Mouse (Mus musculus): ENCODE data around the gene Gtse1. TPM values are rescaled to one million over a fixed set of nuclear protein-coding genes. Genes with fewer than 3 reads are reported as not detected.

Gene Gtse1
- total RNA-seq, 2 experiments from 2014 or later: 1.9 to 2.3 TPM

GRCm38 (mm10) chr15:85921855-85922254 is 62.3 kb downstream of the Gtse1 start:
- no peak for DNase-seq (ENCODE audit: low spot score in 2 of 2)

Other genes starting within 250 kb of the Gtse1 start
- 1 to 10 TPM; 2.3 to 2.9 TPM for gene Ppara, start 124.8 kb upstream of the Gtse1 start, total RNA-seq (2021)
- 10 to 100 TPM; 25.7 to 26.5 TPM for gene Cdpf1, start 48.0 kb upstream of the Gtse1 start, total RNA-seq (2021)
- gene Pkdrej, start 38.0 kb upstream of the Gtse1 start, total RNA-seq (2021): under 1 TPM; 0.42 to 0.43 TPM
- 1 to 10 TPM; 6.1 to 6.4 TPM for gene Ttc38, start 27.4 kb upstream of the Gtse1 start, total RNA-seq (2021)
- 10 to 100 TPM; 35.6 to 44.8 TPM for gene Trmu, start 19.6 kb downstream of the Gtse1 start, total RNA-seq (2021)
- gene Celsr1, start 174.0 kb downstream of the Gtse1 start, total RNA-seq (2021): 1 to 10 TPM; 6.7 to 7.4 TPM
- 10 to 100 TPM; 35.3 to 40.2 TPM for gene Gramd4, start 197.9 kb downstream of the Gtse1 start, total RNA-seq (2021)